Mouse (Mus musculus): ENCODE measurements around the gene Ifit1bl1. TPM values are rescaled to one million over a fixed set of nuclear protein-coding genes. Genes with fewer than 3 reads are reported as not detected.
"Not testable (repeated sequence)": the region's sequence is repeated elsewhere in the genome, so short reads cannot be mapped to it uniquely, and the experiment has no call there.

Ifit1bl1 gene
- 0.27 and 0.37 TPM in 2 replicates for polyA plus RNA-seq (2015; fragmentation: Nextera tagmentation; extraction: Ambion mirVana)

DNA sequence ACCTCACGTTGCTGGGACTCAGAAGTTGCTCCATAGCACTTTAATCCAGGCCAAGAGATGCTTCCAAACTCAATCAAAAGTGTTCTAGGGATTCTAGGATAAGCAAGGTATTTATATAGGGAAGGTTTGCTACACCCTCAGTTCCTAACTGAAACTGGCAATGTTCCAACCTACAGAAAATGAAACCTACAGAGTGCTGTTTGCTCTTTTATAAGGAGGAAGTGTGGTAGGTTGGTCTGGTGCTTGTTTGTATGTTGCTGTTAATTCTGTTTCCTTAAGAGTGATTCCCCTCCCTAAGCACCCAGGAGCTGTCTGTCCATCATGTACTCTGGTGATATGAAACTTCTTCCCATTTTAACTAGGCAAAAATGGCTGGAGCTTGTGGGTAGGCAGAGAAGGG, at the start of gene Ifit1bl1:
Ifit1bl1 (minus strand) TSS at position 69 of the 400 bp plus-strand sequence.
- not testable (repeated sequence) for H3K4me1 ChIP-seq (ENCODE audit: control insufficient read depth, insufficient read depth, low read length); H3K9me3 ChIP-seq (replicated peaks; ENCODE audit: control insufficient read depth, low read length); H3K9ac ChIP-seq (ENCODE audit: low read length); H3K4me2 ChIP-seq (ENCODE audit: low read depth, low read length); H3K36me3 ChIP-seq (ENCODE audit: control insufficient read depth, insufficient read depth, low read length); H3K4me3 ChIP-seq (replicated peaks; ENCODE audit: low read length); H3K27ac ChIP-seq (ENCODE audit: low read length); H3K27me3 ChIP-seq (ENCODE audit: control insufficient read depth, insufficient read depth, low read length)
- WGBS, result 36% methylated on average over 1 of the region's 1 CpGs
- peak; percentile 50; the same call in 1 of the 2 replicates for ATAC-seq (ENCODE audit: insufficient read depth, low FRiP score)

DNA sequence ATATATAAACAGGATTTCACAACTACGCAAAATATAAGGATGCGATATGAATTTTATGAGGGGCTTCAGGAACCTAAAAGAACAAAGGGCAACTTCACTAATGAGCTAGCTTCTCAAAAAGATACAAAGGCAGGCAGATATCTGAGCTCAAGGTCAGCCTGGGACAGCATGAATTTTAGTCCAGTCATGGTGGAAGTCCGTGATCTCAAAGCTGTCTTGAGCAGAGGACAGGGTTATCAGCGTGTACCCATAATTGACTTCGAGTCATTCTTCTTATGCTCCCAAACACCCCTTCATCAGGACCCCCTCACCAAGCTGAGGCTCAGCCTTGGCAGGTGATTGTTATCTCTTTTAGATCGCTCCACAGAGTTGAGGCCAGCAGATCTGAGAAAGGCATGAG, 49.2 kb upstream of the Ifit1bl1 start:
- WGBS, result 79% methylated on average over 6 of the region's 6 CpGs
- no peaks in the 10 kb centered on the region for H3K4me1 ChIP-seq (ENCODE audit: control insufficient read depth, insufficient read depth, low read length)
- H3K9ac ChIP-seq (ENCODE audit: low read length), result no peak overlapping the region
- no peaks in the 10 kb centered on the region for H3K27me3 ChIP-seq (ENCODE audit: control insufficient read depth, insufficient read depth, low read length)
- H3K36me3 ChIP-seq (ENCODE audit: control insufficient read depth, insufficient read depth, low read length), result no peaks in the 10 kb centered on the region
- ATAC-seq (ENCODE audit: insufficient read depth, low FRiP score), result no peak
- H3K4me3 ChIP-seq (replicated peaks; ENCODE audit: low read length), result no peak overlapping the region
- no peak overlapping the region for H3K27ac ChIP-seq (ENCODE audit: low read length)
- H3K4me2 ChIP-seq (ENCODE audit: low read depth, low read length), result no peak overlapping the region
- no peaks in the 10 kb centered on the region for H3K9me3 ChIP-seq (replicated peaks; ENCODE audit: control insufficient read depth, low read length)

DNA sequence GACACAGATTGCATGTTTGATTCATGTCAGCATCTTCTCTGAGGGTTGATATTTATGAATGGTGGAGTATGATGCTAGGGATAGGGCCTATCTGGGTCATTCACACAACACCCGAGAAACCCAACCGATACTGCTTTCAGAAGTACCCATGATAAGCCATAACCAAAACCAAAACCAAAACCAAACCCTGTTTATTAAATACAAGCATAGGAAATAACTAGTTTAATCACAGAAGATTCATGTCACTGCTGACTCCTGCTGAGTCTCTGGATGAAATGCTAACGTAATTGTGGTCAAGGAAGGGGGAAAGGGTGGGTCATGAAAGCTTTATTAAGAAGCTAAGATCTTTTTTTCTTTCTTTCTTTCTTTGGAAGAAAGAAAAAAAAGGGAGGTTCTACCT, 48.5 kb upstream of the Ifit1bl1 start:
- WGBS, result 85% methylated on average over 3 of the region's 3 CpGs

DNA sequence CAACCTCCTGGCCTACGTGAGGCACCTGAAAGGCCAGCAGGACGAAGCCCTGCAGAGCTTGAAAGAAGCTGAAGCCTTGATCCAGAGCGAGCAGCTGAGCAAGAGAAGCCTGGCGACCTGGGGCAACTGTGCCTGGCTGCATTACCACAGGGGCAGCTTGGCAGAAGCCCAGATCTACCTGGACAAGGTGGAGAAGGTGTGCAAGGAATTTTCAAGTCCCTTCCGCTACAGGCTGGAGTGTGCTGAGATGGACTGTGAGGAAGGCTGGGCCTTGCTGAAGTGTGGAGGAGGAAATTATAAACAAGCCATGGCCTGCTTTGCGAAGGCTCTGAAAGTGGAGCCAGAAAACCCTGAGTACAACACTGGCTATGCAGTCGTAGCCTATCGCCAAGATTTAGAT, 45.9 kb upstream of the Ifit1bl1 start:
- not testable (repeated sequence) for H3K4me1 ChIP-seq (ENCODE audit: control insufficient read depth, insufficient read depth, low read length); H3K4me3 ChIP-seq (replicated peaks; ENCODE audit: low read length); H3K27ac ChIP-seq (ENCODE audit: low read length); ATAC-seq (ENCODE audit: insufficient read depth, low FRiP score); H3K36me3 ChIP-seq (ENCODE audit: control insufficient read depth, insufficient read depth, low read length); H3K27me3 ChIP-seq (ENCODE audit: control insufficient read depth, insufficient read depth, low read length); H3K9ac ChIP-seq (ENCODE audit: low read length); H3K4me2 ChIP-seq (ENCODE audit: low read depth, low read length); H3K9me3 ChIP-seq (replicated peaks; ENCODE audit: control insufficient read depth, low read length)
- WGBS, result 85% methylated on average over 7 of the region's 8 CpGs

More for the DNA sequence above, 48.5 kb upstream of the Ifit1bl1 start:
- no peak for ATAC-seq (ENCODE audit: insufficient read depth, low FRiP score)
- Histone ChIP-seq H3K27me3 (ENCODE audit: control insufficient read depth, insufficient read depth, low read length) (no peaks in the 10 kb centered on the region), H3K9ac (ENCODE audit: low read length) (no peak overlapping the region), H3K4me3 (replicated peaks; ENCODE audit: low read length) (no peak overlapping the region), H3K27ac (ENCODE audit: low read length) (no peak overlapping the region), H3K4me2 (ENCODE audit: low read depth, low read length) (no peak overlapping the region), H3K9me3 (replicated peaks; ENCODE audit: control insufficient read depth, low read length) (no peaks in the 10 kb centered on the region), H3K36me3 (ENCODE audit: control insufficient read depth, insufficient read depth, low read length) (no peaks in the 10 kb centered on the region), H3K4me1 (ENCODE audit: control insufficient read depth, insufficient read depth, low read length) (no peaks in the 10 kb centered on the region)

DNA sequence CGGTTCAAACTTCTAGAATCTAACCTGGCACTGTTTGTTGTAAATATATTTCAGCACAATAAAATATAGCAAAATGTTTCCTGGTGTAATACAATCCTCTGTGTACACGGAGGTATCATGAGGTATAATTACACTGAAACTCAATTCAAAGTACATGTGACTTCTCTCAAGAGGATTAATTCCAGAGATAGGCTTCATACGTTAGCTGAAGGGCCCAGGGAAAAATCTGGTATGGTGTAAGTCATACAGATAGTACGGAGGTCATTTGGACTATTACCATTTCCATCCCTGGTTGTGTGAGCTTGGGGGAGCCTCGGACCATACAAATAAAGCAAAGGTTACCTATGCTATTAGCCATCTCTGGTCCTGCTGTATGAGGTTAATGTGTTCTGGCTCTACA, 40.9 kb upstream of the Ifit1bl1 start:
- WGBS, result 78% methylated on average over 5 of the region's 5 CpGs
- H3K9me3 ChIP-seq (replicated peaks; ENCODE audit: control insufficient read depth, low read length), result no peaks in the 10 kb centered on the region
- H3K9ac ChIP-seq (ENCODE audit: low read length), result no peak overlapping the region
- ATAC-seq (ENCODE audit: insufficient read depth, low FRiP score), result no peak
- H3K4me3 ChIP-seq (replicated peaks; ENCODE audit: low read length), result no peak overlapping the region
- H3K27me3 ChIP-seq (ENCODE audit: control insufficient read depth, insufficient read depth, low read length), result no peaks in the 10 kb centered on the region
- no peaks in the 10 kb centered on the region; the same call in 1 of the 2 replicates for H3K4me1 ChIP-seq (ENCODE audit: control insufficient read depth, insufficient read depth, low read length)
- no peak overlapping the region for H3K4me2 ChIP-seq (ENCODE audit: low read depth, low read length)
- no peaks in the 10 kb centered on the region for H3K36me3 ChIP-seq (ENCODE audit: control insufficient read depth, insufficient read depth, low read length)
- no peak overlapping the region for H3K27ac ChIP-seq (ENCODE audit: low read length)

DNA sequence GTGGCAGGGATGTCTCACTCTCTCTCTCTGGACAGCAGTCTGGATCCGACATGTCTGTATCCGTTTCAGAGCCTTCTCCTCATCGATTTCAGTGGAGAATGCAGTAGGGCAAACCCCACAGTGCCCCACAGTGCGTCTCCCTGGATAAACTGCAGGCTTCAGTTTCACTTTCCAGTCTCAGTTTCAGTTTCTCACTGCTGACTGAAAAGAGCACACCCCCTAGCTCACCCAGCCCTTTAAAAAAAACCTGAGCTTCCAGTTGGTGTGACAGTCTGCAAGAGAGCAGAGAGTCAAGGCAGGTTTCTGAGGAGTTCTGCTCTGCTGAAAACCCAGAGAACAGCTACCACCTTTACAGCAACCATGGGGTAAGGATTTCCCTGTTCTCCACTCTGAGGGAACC, 38.9 kb upstream of the Ifit1bl1 start, which contains the start of the genes Ifit1bl2 and Ifit1:
Ifit1bl2 (minus strand) TSS at position 121 of the 400 bp plus-strand sequence.
Ifit1 (plus strand) TSS at position 249 of the 400 bp plus-strand sequence.
- 29% methylated on average over 4 of the region's 4 CpGs for WGBS
- Histone ChIP-seq H3K27me3 (ENCODE audit: control insufficient read depth, insufficient read depth, low read length) (no peaks in the 10 kb centered on the region), H3K4me2 (ENCODE audit: low read depth, low read length) (peak within 1 kb of the TSS; percentile 28), H3K4me1 (ENCODE audit: control insufficient read depth, insufficient read depth, low read length) (no peaks in the 10 kb centered on the region; the same call in 1 of the 2 replicates), H3K4me3 (replicated peaks; ENCODE audit: low read length) (peak within 1 kb of the TSS; percentile 8; the same call in 1 of the 2 replicates), H3K36me3 (ENCODE audit: control insufficient read depth, insufficient read depth, low read length) (no peaks in the 10 kb centered on the region), H3K9me3 (replicated peaks; ENCODE audit: control insufficient read depth, low read length) (no peaks in the 10 kb centered on the region), H3K9ac (ENCODE audit: low read length) (peak within 1 kb of the TSS; percentile 27; the same call in 1 of the 2 replicates), H3K27ac (ENCODE audit: low read length) (no peak within 1 kb of the TSS)
- no peak for ATAC-seq (ENCODE audit: insufficient read depth, low FRiP score)

DNA sequence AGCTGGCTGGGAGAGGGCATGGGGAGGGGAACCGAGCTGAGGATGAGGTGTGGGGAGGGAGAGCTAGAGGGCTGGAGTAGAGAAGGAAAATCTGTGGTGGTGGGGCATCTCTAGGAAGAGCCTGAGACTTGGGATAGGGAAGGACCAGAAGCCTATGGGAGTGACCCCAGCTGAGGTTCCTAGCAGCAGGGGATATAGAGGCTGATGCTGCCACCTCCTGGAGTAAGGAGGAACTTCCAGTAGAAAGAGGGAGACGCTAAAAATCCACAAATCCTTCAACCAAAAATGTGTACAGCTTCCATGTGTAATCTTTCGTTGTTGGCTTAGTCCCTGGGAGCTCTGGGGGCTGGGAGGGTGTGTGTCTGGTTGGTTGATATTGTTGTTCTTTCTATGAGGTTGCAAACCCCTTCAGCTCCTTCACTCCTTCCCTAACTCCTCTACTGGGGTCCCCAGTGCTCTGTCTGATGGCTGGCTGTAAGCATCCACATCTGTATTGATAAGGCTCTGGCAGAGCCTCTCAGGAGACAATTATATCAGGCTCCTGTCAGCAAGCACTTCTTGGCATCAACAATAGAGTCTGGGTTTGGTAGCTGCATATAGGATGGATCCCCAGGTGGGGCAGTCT, 35.3 kb upstream of the Ifit1bl1 start:
- H3K36me3 ChIP-seq (ENCODE audit: control insufficient read depth, insufficient read depth, low read length), result no peaks in the 10 kb centered on the region
- H3K27ac ChIP-seq (ENCODE audit: low read length), result no peak overlapping the region
- no peaks in the 10 kb centered on the region for H3K27me3 ChIP-seq (ENCODE audit: control insufficient read depth, insufficient read depth, low read length)
- no peaks in the 10 kb centered on the region; the same call in 1 of the 2 replicates for H3K4me1 ChIP-seq (ENCODE audit: control insufficient read depth, insufficient read depth, low read length)
- H3K9me3 ChIP-seq (replicated peaks; ENCODE audit: control insufficient read depth, low read length), result no peaks in the 10 kb centered on the region
- no peak overlapping the region for H3K4me2 ChIP-seq (ENCODE audit: low read depth, low read length)
- no peak overlapping the region for H3K4me3 ChIP-seq (replicated peaks; ENCODE audit: low read length)
- 0 out of 2 replicates have a peak, but pooled peaks have one; percentile 50 for ATAC-seq (ENCODE audit: insufficient read depth, low FRiP score)
- 7% methylated on average over 3 of the region's 3 CpGs for WGBS
- H3K9ac ChIP-seq (ENCODE audit: low read length), result no peak overlapping the region

DNA sequence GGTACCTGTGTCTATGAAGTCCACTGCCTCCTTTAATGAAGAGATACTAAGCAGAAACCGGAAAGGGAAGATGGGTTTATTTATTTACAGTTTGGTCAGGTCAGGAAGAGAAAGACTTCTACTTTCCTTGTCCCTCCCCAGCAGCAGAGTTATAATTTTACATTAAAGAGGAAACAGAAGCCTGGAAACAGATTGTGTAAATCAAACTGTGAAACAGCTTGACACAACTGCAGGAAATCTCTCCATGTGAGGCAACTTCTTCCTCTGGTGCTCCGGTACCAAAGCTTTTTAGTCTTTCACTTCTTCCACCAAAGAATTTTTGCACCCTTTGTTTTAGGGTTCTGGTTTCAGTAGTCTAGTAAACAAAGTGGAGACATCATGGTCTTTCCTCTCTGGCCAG, 31.7 kb upstream of the Ifit1bl1 start:
- H3K4me1 ChIP-seq (ENCODE audit: control insufficient read depth, insufficient read depth, low read length), result no peaks in the 10 kb centered on the region
- WGBS, result 56% methylated on average over 2 of the region's 2 CpGs
- no peak for ATAC-seq (ENCODE audit: insufficient read depth, low FRiP score)
- no peaks in the 10 kb centered on the region for H3K27me3 ChIP-seq (ENCODE audit: control insufficient read depth, insufficient read depth, low read length)
- H3K36me3 ChIP-seq (ENCODE audit: control insufficient read depth, insufficient read depth, low read length), result no peaks in the 10 kb centered on the region
- H3K4me3 ChIP-seq (replicated peaks; ENCODE audit: low read length), result no peak overlapping the region
- H3K4me2 ChIP-seq (ENCODE audit: low read depth, low read length), result no peak overlapping the region
- H3K9ac ChIP-seq (ENCODE audit: low read length), result no peak overlapping the region
- H3K27ac ChIP-seq (ENCODE audit: low read length), result no peak overlapping the region
- no peaks in the 10 kb centered on the region for H3K9me3 ChIP-seq (replicated peaks; ENCODE audit: control insufficient read depth, low read length)

DNA sequence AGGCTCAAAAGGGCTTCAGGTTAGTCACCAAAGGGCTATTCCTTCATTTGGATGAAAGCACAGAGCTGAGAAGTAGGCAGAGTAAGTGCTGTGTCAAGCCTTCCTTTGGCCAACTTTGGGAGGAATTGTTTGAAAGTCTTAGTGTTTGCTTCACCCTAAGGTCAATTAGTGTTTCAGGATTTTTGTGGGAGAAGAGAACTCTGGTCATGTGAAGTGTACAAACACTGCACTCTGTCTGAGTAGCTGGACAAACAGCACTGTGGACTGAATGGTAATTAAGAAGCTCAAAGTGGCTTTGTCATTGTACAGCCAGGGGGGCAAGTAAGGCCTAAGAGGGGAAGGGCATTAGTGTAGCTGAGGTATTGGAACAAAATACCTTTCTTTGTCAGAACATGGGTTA, 29.7 kb upstream of the Ifit1bl1 start:
- no peak for ATAC-seq (ENCODE audit: insufficient read depth, low FRiP score)
- Histone ChIP-seq H3K9ac (ENCODE audit: low read length) (no peak overlapping the region), H3K36me3 (ENCODE audit: control insufficient read depth, insufficient read depth, low read length) (no peaks in the 10 kb centered on the region), H3K4me3 (replicated peaks; ENCODE audit: low read length) (no peak overlapping the region), H3K4me1 (ENCODE audit: control insufficient read depth, insufficient read depth, low read length) (no peaks in the 10 kb centered on the region), H3K9me3 (replicated peaks; ENCODE audit: control insufficient read depth, low read length) (no peaks in the 10 kb centered on the region), H3K27me3 (ENCODE audit: control insufficient read depth, insufficient read depth, low read length) (no peaks in the 10 kb centered on the region), H3K27ac (ENCODE audit: low read length) (no peak overlapping the region), H3K4me2 (ENCODE audit: low read depth, low read length) (no peak overlapping the region)
